In the genomic region with DNA sequence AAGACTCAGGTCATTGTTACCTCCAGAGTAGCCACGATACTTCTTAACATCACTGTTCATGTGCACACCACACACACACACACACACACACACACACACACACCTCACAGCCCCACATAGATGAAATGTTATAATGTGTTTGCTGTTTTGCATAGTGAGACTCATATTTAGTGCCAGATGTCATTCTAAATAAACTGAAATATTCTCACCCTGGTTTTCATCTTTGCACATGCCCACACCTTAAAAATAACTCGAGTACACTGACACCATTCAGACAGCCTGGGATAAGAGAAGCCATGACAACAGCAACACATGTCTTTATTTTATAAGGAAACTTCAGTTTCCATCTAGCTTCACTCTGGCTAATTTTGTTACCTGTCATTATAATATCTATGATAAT, we compare ENCODE assay signal across 28 mouse cellular contexts.
"Had no signal": no experiment of that assay in that cellular context is flagged by ENCODE, and none has a peak within 500 bp of the region (broad histone marks: within the 10 kb centered on the region; RNA-seq: fewer than 3 reads in every experiment).

No protein-coding gene starts in this region.

- H3K36me3 ChIP-seq: embryonic facial prominence, embryonic 10.5 days; embryonic facial prominence, embryonic 12.5 days; embryonic facial prominence, embryonic 13.5 days; embryonic facial prominence, embryonic 15.5 days; forebrain, embryonic 10.5 days; forebrain, embryonic 12.5 days; forebrain, embryonic 15.5 days; heart, embryonic 10.5 days; heart, embryonic 12.5 days had no signal

- H3K9ac ChIP-seq: embryonic facial prominence, embryonic 12.5 days; embryonic facial prominence, embryonic 13.5 days; embryonic facial prominence, embryonic 15.5 days; forebrain, embryonic 12.5 days; forebrain, embryonic 13.5 days; forebrain, embryonic 15.5 days; heart, embryonic 12.5 days had no signal

- DNase-seq: cerebellum, adult 8-10 months; cerebellum, adult 9-10 months; cerebellum, adult 9-11 months; cerebellum, postnatal 14 days; cerebellum, postnatal 25 days; cerebellum, postnatal 36 days; embryo, embryonic 11 days; gastrocnemius, adult 2 months; gastrocnemius, postnatal 10 days; gastrocnemius, postnatal 14 days; gastrocnemius, postnatal 25 days; gastrocnemius, postnatal 36 days; heart, adult 11 months; heart, adult 18-20 months; heart, adult 2 months had no signal

- H3K4me2 ChIP-seq: embryonic facial prominence, embryonic 12.5 days; embryonic facial prominence, embryonic 13.5 days; embryonic facial prominence, embryonic 15.5 days; forebrain, embryonic 12.5 days; forebrain, embryonic 13.5 days; forebrain, embryonic 15.5 days; heart, embryonic 11.5 days; heart, embryonic 12.5 days had no signal

- H3K4me1 ChIP-seq: embryonic facial prominence, embryonic 12.5 days; embryonic facial prominence, embryonic 13.5 days; embryonic facial prominence, embryonic 15.5 days; heart, embryonic 10.5 days; heart, embryonic 12.5 days had no signal

- H3K9me3 ChIP-seq: embryonic facial prominence, embryonic 10.5 days; embryonic facial prominence, embryonic 12.5 days; embryonic facial prominence, embryonic 13.5 days; embryonic facial prominence, embryonic 15.5 days; forebrain, embryonic 10.5 days; forebrain, embryonic 12.5 days; forebrain, embryonic 13.5 days; forebrain, embryonic 15.5 days; heart, embryonic 10.5 days; heart, embryonic 12.5 days had no signal

- H3K27ac ChIP-seq: embryonic facial prominence, embryonic 10.5 days; embryonic facial prominence, embryonic 12.5 days; embryonic facial prominence, embryonic 13.5 days; embryonic facial prominence, embryonic 15.5 days; forebrain, embryonic 10.5 days; forebrain, embryonic 12.5 days; forebrain, embryonic 13.5 days; forebrain, embryonic 15.5 days; gastrocnemius, adult 2 months; heart, adult 2 months; heart, embryonic 10.5 days had no signal

- H3K27me3 ChIP-seq: embryonic facial prominence, embryonic 12.5 days; embryonic facial prominence, embryonic 13.5 days; embryonic facial prominence, embryonic 15.5 days; forebrain, embryonic 12.5 days; forebrain, embryonic 13.5 days; forebrain, embryonic 15.5 days; heart, embryonic 12.5 days had no signal

- H3K4me3 ChIP-seq: embryonic facial prominence, embryonic 10.5 days; embryonic facial prominence, embryonic 12.5 days; embryonic facial prominence, embryonic 13.5 days; embryonic facial prominence, embryonic 15.5 days; erythroblast, embryonic 14.5 days; forebrain, embryonic 10.5 days; forebrain, embryonic 12.5 days; forebrain, embryonic 13.5 days; forebrain, embryonic 15.5 days; gastrocnemius, adult 2 months; heart, adult 2 months; heart, embryonic 10.5 days; heart, embryonic 12.5 days had no signal

- ATAC-seq: forebrain, embryonic 13.5 days; forebrain, embryonic 14.5 days; forebrain, embryonic 15.5 days had no signal
